Mouse (Mus musculus) right cerebral cortex, postnatal 25 days (tissue): Measurements from ENCODE around the gene Sppl3.

ENCODE experiments used
- DNase-seq: peaks from one replicate; pipeline ENCODE4 v3.0.0; 2022

The Sppl3 gene

GRCm38 (mm10) chr5:115000503-115000902 is 10.4 kb upstream of the Sppl3 start:
- no peak for DNase-seq

- no peak for DNase-seq
Measured at GRCm38 (mm10) chr5:115001464-115001863, 9.5 kb upstream of the Sppl3 start.

- DNase-seq = no peak
Measured at GRCm38 (mm10) chr5:115002781-115003180, 8.2 kb upstream of the Sppl3 start.

GRCm38 (mm10) chr5:115003224-115003873 is 7.6 kb upstream of the Sppl3 start:
- no peak for DNase-seq

DNA sequence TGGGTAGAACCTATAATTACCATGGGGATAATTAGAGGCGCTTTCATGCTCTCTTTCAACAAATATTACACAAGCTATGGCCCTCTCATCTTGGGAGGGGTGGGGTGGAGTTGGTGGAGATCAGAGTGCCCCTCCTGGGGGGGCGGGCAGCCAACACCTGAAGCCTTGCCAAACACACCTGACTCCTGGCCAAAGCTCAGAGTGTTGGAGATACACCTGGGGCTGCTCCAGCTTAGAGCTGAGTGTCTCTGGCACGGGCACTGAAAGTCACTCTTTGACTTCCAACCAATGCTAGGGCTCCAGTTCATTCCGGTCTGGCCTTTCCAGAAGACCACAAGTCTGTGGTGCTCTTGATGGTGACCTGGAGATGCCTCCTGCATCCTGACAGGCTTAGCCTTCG is 3.2 kb upstream of the Sppl3 start:
- no peak for DNase-seq

DNA sequence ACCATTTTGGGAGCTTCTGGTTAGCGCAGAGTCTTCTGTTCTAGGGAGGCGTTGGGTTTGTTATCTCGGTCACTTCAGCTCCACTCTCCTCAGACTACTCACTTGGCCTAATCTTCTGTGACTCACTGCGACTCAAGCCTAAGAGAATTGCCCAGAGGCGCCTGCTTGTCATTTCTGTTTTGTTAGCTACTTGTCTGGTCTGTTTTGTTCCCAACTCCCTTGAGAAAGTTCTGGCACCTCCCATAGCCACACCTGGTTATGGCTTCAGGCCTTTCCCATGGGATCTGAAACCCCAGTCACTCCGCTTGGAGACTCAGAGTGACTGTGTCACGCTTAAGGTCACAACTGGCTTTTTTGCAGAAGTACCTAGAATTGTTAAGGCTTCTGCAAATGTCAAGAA is 2.6 kb upstream of the Sppl3 start:
- no peak for DNase-seq

GRCm38 (mm10) chr5:115009143-115009542 is 1.8 kb upstream of the Sppl3 start:
- no peak for DNase-seq

GRCm38 (mm10) chr5:115009961-115010360 is 976 bp upstream of the Sppl3 start:
- no peak for DNase-seq

DNA sequence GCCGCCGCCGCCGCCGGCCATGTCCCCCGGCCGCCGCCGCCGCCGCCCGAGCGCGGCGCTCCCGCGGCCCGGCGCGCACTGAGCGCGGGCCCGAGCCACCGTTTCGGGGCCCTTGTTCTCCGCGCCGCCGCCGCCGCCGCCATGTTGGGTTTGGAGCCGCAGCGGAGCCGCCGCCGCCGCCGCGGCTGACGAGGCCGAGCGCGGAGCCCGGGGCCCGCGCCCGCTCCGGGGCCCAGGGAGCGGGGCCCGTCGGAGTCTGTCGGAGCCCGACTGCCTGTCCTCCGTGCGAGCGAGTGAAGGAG is 231 bp downstream of the Sppl3 start:
- no peak for DNase-seq

- DNase-seq = peak; percentile 63
Measured at GRCm38 (mm10) chr5:115011519-115012261, 753 bp downstream of the Sppl3 start.

- no peak for DNase-seq
Measured at GRCm38 (mm10) chr5:115013436-115013835, 2.5 kb downstream of the Sppl3 start.

DNA sequence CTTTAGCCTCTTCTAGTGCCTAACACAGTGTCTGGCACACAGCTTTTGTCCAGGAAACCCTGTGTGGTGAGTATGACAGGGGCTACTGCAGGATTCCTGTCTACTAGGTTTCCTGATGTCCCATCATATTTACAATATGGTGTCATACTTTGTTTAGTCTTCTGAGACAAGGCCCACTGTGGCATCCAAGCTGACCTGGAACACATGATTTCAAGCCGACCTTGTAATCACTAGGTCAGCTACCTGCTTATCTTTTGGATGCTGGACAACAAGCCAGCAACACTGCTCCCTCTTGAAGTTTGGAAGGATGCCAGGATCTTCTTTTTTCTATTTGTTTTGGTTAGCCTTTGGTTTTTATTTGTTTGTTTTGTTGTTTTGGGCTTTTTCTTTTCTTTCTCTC is 3.6 kb downstream of the Sppl3 start:
- DNase-seq = no peak

GRCm38 (mm10) chr5:115015121-115015520 is 4.2 kb downstream of the Sppl3 start:
- no peak for DNase-seq

- DNase-seq = no peak
Measured at GRCm38 (mm10) chr5:115018270-115018669, 7.3 kb downstream of the Sppl3 start.

- no peak for DNase-seq
Measured at GRCm38 (mm10) chr5:115018813-115019212, 7.9 kb downstream of the Sppl3 start.

DNA sequence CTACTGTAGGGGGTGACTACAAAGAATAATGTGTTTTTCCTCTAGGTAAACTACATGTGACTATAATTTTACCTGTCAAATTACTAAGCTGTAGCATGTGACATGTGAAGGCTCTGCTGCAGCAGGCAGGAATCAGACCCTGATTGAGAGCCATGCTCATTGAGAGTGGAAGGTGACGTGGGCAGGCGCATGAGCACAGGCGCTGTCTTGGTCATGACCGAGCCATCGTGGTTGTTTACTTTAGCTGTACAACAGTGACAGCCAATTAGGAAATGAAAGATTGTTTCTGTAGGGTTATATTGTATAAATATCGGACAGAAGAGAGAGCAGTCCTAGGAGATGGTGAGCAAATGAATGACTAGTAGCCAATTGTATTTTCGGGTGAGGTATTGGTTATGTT is 11.1 kb downstream of the Sppl3 start:
- DNase-seq = no peak

DNA sequence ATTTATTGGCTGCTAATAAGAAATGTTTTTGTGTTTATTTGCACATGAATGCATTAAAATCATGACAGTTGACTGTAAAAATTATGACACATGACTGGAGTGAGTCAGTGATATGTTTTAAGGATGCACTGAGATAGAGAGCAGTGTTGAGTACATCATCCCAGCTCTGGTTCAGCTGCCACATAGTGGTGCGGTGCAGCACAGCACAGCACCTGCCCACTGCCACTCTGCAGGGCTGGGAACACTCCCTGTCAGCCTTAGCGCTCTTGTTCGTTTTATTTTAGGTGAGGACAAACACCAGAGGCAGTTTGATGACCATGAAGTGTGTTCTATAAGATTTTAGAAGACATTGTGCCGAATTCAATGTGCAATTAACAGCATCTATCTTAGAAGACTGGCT is 15.2 kb downstream of the Sppl3 start:
- DNase-seq = no peak

DNA sequence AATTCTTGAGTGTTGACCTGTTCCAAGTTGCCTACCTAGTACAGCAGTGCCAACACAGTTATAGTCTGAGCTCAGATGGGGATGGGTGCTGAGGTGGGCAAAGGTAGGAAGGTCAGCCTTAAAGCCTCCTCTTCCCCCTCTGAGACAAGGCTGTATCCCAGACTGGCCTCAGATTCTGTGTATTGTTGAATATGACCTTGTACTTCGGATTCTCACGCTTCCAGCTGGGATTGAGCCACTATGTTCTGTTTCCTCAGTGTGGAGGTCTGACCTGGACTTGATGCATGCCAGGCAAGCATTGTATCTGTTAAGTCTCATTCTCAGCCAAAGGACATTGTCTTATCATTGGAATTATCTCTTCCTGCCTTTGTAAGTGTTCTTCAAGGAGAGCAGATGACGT is 16.2 kb downstream of the Sppl3 start:
- DNase-seq = no peak

DNA sequence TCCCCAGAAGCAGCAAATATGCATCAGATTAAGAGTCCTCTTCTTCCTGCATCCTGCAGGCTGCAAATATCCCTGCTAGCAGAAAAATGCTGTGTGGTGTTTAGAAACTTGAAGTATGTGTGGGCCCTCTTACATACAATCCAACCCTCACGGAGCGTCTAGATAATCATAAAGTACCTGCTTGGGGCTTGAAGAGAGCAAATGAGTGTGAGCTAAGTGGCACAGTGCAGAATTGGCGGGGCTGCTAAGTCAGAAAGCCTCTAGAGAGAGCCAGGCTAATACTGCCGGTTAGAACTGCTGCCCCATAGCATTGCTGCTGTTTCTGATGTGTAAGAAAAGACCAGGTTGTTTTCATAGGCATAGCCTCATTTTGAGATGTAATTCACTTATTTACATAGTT is 18.0 kb downstream of the Sppl3 start:
- no peak for DNase-seq

DNA sequence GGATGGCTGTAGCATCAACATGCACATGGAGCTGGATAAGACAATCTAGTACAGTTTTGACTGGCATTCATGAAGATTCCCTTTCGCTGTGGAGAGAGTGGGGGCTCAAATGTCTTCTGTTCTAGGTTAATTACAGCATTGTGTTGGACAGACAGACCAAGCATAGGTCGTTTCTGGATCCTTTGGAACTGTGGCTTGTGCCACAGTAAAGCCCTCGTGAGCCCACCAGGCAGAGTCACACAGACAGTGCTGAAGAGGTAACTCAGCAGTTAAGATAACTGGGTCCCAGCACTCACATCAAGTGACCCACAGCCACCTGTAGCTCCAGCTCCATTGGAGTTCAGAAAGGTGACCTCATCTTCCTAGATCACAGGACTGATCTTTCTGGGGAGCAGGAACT is 18.6 kb downstream of the Sppl3 start:
- DNase-seq = no peak

GRCm38 (mm10) chr5:115031576-115031975 is 20.6 kb downstream of the Sppl3 start:
- DNase-seq = no peak

DNA sequence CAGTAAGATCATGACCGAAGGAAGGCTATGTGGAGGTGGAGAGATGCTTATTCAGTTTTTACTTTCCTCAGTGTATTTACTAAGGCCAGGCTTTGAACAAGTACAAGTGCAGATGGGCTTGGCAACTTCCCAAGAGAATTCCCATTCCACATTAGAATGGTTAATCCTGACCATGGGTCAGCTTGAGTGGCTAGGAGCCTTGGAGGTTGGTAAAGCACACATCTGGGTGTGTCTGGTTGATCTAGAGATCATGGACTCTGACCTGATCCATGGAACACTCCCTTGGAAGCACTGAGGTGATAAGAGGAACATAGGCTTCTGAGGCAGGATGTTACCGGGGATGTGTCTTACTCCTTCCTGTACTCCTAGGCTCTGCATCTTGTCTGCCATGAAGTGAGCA is 21.7 kb downstream of the Sppl3 start:
- DNase-seq = no peak

- no peak for DNase-seq
Measured at GRCm38 (mm10) chr5:115035217-115035616, 24.3 kb downstream of the Sppl3 start.

- no peak for DNase-seq
Measured at GRCm38 (mm10) chr5:115037099-115037498, 26.2 kb downstream of the Sppl3 start.

GRCm38 (mm10) chr5:115040756-115041155 is 29.8 kb downstream of the Sppl3 start:
- no peak for DNase-seq
